Mouse (Mus musculus) thymus, adult 2 months (tissue): Measurements from ENCODE around the gene Lsm10.

Source experiments
- CTCF ChIP-seq: fragments of 200-500 bp; IDR thresholded peaks from 2 replicates; pipeline ENCODE4 v1.5.1; 2012; ENCODE audit warnings: mild to moderate bottlenecking, control low read depth, low read length, moderate library complexity, borderline replicate concordance; ENCODE audit not compliant: control insufficient read depth, poor library complexity, insufficient read depth; ENCODE audit errors: extremely low read depth
- POLR2A ChIP-seq: fragments of 200-500 bp; IDR thresholded peaks from 2 replicates; pipeline ENCODE4 v1.6.1; 2012; ENCODE audit warnings: mild to moderate bottlenecking, low read length, control low read depth, moderate library complexity; ENCODE audit not compliant: control insufficient read depth, poor library complexity, insufficient read depth; ENCODE audit errors: extremely low read depth

GRCm38 (mm10) chr4:126091873-126092272, 4.5 kb upstream of the Lsm10 start:
- TF ChIP-seq CTCF = no peak
- TF ChIP-seq POLR2A = no peak
